Mouse (Mus musculus) regulatory T cell (primary cell): ENCODE data around the gene Lgmn.

Experiments used
- in situ Hi-C: fragments of 300-600 bp; cut with MboI, MseI; formaldehyde crosslinking; loops from one replicate; pipeline ENCODE4 v1.15.1; 2025; ENCODE audit warnings: high pct_unique_total_duplicates

Gene Lgmn

GRCm38 (mm10) chr12:102439632-102440023 is at the start of gene Lgmn:
Lgmn (minus strand) TSS chr12:102439813.
- in situ Hi-C loops, result no loop called here

DNA sequence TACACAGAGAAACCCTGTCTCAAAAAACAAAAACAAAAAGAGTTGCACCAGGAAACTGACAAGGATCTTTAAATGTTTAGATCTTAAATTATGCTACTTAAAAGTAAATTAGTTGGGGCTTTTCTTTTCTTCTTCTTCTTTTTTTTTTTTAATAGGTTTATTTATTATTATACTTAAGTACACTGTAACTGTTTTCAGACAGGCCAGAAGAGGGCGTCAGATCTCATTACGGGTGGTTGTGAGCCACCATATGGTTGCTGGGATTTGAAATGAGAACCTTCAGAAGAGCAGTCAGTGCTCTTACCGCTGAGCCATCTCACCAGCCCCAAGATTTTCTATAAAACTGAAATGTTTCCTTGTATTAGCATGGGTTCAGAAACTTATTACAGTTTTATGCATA is 45.3 kb upstream of the Lgmn start:
- in situ Hi-C loops, result no loop called here

GRCm38 (mm10) chr12:102480481-102480880 is 40.9 kb upstream of the Lgmn start:
- in situ Hi-C loops, result no loop called here

DNA sequence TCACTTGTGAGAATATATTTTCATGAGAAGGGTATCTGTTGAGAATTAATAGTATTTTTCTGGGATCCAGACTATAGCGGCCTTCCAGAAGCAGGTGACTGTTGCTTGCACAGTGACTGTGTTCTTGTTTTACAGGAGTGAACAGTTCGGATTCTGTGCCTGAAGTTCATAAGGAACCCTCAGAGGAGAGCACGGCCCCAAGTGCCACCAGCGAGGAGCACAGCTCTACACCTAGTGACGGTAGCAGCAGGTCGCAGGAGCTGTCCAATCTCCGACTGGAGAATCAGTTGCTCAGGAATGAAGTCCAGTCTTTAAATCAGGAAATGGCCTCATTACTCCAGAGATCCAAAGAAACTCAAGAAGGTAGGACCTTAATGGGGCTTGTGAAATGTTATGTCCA is 34.8 kb upstream of the Lgmn start:
- in situ Hi-C loops, result no loop called here

GRCm38 (mm10) chr12:102468894-102469764 is 29.5 kb upstream of the Lgmn start, which contains the start of gene Golga5:
Golga5 (plus strand) TSS chr12:102469135.
- in situ Hi-C loops, result loop anchor here (10.0 kb wide), 1 partner anchor 1374 kb away; no protein-coding TSS in a partner anchor

DNA sequence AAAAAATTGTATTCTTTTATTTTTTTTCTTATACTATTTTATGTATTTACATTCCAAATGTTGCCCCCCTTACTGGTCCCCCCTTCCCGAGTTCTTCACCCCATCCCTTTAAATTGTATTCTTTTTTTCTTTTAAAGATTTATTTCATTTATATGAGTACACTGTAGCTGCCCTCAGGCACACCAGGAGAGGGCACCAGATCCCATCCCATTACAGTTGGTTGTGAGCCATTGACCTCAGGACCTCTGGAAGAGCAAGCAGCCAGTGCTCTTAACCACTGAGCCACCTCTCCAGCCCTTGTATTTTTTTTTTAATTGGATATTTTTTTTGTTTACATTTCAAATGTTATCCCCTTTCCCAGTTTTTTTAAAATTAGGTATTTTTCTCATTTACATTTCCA is 28.5 kb upstream of the Lgmn start:
- in situ Hi-C loops, result loop anchor here (10.0 kb wide), 1 partner anchor 1373 kb away; no protein-coding TSS in a partner anchor

DNA sequence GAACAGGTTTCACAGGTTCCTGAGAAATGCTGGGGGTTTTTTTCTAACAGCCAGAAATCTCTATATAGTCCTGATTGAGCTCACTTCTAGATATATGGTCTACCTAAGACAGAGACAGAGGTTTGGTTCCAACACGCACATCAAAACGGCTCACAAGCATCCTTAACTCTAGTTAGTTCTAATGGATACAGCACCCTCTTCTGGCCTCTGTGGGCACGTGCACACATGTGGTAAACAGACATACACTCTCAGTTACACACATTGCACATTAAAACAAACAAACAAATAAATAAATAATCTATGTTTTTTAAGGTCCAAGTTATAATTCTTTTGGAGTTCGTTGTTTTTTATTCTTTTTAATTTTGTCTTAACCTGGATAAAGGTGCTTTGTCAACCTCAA is 25.0 kb upstream of the Lgmn start:
- in situ Hi-C loops, result loop anchor here (10.0 kb wide), 1 partner anchor 1370 kb away; no protein-coding TSS in a partner anchor

GRCm38 (mm10) chr12:102461177-102461576 is 21.6 kb upstream of the Lgmn start:
- in situ Hi-C loops, result loop anchor here (10.0 kb wide), 1 partner anchor 1366 kb away; no protein-coding TSS in a partner anchor

GRCm38 (mm10) chr12:102460014-102460413 is 20.4 kb upstream of the Lgmn start:
- in situ Hi-C loops, result loop anchor here (10.0 kb wide), 1 partner anchor 1365 kb away; no protein-coding TSS in a partner anchor

GRCm38 (mm10) chr12:102456467-102457193 is 17.0 kb upstream of the Lgmn start:
- in situ Hi-C loops, result loop anchor here (5.0 kb wide), 1 partner anchor 59 kb away; no protein-coding TSS in a partner anchor

GRCm38 (mm10) chr12:102453581-102453980 is 14.0 kb upstream of the Lgmn start:
- in situ Hi-C loops, result no loop called here

GRCm38 (mm10) chr12:102451126-102451851 is 11.7 kb upstream of the Lgmn start:
- in situ Hi-C loops, result no loop called here

DNA sequence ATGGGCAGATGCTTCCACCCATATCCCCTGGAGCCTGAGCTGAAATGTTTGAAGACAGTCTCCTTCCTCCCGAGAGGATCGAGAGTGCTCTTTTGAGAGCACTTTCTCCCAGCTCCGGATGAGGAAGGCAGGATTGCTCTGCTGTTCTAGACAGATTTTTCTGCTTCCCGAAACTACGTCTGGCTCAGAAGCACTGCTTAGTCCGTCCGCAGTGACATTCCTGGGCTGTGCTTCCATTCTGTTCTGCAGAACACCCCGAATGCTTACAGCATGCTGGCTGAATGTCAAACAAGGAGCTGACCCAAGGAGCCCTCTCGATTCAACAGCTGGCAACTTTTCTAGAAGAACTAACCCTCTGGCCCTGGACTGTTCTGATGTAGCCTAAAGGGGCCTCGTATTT is 10.8 kb upstream of the Lgmn start:
- in situ Hi-C loops, result no loop called here

- in situ Hi-C loops, result no loop called here
Measured at GRCm38 (mm10) chr12:102445436-102445835, 5.8 kb upstream of the Lgmn start.

GRCm38 (mm10) chr12:102443676-102444075 is 4.1 kb upstream of the Lgmn start:
- in situ Hi-C loops, result no loop called here

DNA sequence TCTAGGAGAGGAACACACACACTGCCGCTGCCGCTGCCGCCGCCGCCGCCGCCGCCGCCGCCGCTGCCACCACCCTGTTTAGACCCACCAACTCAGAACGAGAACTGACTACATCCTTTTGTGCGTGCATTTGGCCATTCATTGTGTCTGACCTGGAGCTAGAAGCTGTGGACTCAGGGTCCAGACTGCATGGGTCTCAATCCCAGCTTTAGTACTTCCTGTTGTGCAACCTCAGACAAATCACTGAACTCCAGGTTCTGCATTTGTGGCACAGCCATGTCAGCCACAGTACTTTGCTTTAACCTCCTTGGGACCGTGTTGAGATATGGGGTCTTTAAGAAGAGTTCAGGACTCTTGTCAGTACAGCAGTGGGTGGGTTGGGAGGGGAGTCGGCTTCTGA is 3.0 kb upstream of the Lgmn start:
- in situ Hi-C loops, result no loop called here

GRCm38 (mm10) chr12:102441141-102441540 is 1.5 kb upstream of the Lgmn start:
- in situ Hi-C loops, result no loop called here

- in situ Hi-C loops, result no loop called here
Measured at GRCm38 (mm10) chr12:102440551-102440950, 938 bp upstream of the Lgmn start.

DNA sequence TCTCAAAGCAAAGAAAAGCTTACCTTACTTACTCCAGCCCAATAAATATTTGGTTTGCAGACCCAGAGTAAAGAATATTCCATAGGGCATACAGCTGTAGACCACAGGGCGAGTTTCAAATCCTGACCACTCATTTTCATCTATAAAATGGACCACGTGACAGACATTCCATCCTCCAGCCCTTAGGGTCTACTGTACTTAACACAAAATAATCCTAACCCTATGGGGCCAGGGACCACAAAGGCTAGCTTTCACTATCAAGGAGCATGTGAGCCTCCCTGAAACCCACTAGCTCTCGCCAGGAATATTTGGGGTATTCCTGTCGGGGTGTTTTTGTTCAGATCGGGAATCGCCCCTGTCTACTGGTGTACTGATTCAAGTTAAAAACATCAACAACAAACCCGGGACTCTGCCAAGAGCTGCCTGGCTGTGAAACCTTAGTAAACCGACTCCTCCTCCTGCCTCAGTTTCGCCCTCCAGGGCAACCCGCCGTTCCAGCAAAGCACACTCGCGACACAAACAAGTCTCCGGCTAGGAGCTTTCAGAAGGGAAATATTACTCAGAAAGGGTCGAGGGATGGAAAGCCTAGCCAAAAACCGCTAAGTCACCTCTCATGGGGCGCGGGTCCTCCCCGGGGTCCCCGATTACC is 506 bp downstream of the Lgmn start:
- in situ Hi-C loops, result no loop called here

- in situ Hi-C loops, result no loop called here
Measured at GRCm38 (mm10) chr12:102437952-102438351, 1.7 kb downstream of the Lgmn start.

GRCm38 (mm10) chr12:102436939-102437526 is 2.6 kb downstream of the Lgmn start:
- in situ Hi-C loops, result no loop called here
